Mouse (Mus musculus) spleen, adult 18-20 months (tissue): ENCODE results near the gene Lsm2.
"Not testable (repeated sequence)": the region's sequence is repeated elsewhere in the genome, so short reads cannot be mapped to it uniquely, and the experiment has no call there.

Experiments
- DNase-seq, 2 experiments: peaks; one replicate each; pipeline ENCODE4 v3.0.0; 2022; ENCODE audit warnings: mixed read lengths in 2 of 2

Lsm2 gene

DNA sequence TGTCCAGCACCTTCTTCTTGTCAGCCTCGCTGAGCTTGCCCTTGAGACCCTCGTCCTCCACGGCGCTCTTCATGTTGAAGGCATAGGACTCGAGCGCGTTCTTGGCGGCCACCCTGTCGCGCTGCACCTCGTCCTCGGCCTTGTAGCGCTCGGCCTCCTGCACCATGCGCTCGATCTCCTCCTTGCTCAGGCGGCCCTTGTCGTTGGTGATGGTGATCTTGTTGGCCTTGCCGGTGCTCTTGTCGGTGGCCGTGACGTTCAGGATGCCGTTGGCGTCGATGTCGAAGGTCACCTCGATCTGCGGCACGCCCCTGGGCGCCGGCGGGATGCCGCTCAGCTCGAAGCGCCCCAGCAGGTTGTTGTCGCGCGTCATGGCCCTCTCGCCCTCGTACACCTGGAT lies 24.4 kb upstream of the Lsm2 start:
- DNase-seq = not testable (repeated sequence)

DNA sequence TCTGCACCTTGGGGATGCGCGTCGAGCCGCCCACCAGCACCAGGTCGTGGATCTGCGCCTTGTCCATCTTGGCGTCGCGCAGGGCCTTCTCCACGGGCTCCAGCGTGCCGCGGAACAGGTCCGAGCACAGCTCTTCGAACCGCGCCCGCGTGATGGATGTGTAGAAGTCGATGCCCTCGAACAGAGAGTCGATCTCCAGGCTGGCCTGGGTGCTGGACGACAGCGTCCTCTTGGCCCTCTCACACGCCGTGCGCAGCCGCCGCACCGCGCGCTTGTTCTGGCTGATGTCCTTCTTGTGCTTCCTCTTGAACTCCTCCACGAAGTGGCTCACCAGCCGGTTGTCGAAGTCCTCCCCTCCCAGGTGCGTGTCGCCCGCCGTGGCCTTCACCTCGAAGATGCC lies 23.7 kb upstream of the Lsm2 start:
- DNase-seq = not testable (repeated sequence)

DNA sequence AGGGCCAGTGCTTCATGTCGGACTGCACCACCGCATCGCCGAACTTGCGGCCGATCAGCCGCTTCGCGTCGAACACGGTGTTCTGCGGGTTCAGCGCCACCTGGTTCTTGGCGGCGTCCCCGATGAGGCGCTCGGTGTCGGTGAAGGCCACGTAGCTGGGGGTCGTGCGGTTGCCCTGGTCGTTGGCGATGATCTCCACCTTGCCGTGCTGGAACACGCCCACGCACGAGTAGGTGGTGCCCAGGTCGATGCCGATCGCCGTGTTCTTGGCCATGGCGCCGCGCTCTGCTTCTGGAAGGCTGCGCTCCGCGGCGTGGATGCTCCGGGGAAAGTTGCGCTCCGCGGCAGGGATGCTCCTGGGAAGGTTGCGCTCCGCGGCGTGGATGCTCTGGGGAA lies 22.9 kb upstream of the Lsm2 start:
- DNase-seq = not testable (repeated sequence)

DNA sequence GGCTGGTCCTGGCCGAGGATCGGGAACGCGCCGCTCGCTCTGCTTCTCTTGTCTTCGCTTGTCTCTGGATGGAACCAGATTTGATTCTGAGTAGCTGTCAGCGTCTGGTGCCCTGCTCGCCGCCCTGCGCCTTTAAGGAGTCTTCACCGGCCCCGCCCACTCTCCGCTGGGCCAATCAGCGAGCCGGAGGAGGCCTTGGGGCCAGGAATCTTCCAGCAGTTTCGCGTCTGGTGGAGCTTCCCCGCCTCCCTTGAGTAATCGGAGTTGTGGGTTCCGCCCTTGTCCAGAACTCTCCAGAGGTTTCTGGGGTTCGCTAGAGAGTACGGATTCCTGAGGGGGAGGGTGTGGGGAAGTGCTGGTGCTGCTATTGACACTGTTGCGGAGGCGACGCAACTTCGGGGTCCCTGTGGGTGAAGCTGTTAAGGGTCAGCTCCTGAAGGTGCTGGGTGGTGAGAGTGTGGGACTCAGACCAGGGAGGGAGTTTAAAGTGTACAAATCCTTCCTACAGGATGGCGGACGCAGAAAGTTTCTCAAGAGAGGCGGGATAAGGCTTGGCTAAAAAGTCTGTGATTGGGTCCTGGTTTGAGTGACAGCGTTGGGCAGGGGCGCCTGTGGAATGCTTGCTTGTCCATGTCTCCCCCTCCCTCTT lies 22.4 kb upstream of the Lsm2 start, which contains the start of gene Hspa1b:
Gene Hspa1b, minus strand, starts transcription at position 109 of the 649 bp plus-strand sequence.
- peak; percentile 72 to 73 for DNase-seq

GRCm38 (mm10) chr17:34959881-34960515 lies 21.7 kb upstream of the Lsm2 start:
- no peak for DNase-seq

DNA sequence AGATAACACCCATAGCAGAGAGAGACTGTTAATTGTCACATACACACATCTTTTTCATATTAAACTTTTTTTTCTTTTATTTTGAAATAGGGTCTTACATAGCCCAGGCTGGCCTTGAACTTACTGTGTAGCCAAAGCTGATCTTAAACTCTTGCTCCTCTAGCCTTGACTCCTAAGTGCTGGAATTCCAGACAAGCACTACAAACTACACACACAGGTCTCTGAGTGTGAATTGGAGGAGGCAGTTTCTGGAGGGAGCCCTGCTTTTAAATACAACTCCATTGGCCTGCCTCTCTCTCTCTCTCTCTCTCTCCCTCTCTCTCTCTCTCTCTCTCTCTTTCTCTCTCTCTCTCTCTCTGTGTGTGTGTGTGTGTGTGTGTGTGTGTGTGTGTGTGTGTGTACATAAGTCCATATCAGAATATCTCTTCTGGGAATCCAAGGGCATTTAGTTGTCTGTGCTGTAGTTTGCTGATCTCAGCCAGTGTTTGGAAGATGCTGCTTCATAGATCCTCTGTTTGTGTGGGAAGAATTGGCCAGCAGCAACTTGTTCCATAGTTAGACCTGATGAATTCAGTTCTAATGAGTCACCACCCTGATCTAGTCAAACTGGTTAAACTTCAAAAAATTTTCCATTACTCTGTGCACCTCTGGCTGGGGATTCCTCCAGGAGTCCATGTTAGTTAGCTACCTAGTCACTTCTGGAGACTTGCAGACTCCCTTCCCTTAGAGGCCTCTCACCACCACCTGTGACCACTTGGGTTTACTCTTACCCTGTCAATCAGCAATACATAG lies 20.8 kb upstream of the Lsm2 start:
- DNase-seq = no peak

- DNase-seq = no peak
Measured at GRCm38 (mm10) chr17:34962125-34962524, 19.5 kb upstream of the Lsm2 start.

- no peak for DNase-seq
Measured at GRCm38 (mm10) chr17:34962841-34963240, 18.8 kb upstream of the Lsm2 start.

- DNase-seq = no peak
Measured at GRCm38 (mm10) chr17:34964640-34965049, 17.0 kb upstream of the Lsm2 start.

- DNase-seq = no peak
Measured at GRCm38 (mm10) chr17:34965627-34966026, 16.0 kb upstream of the Lsm2 start.

DNA sequence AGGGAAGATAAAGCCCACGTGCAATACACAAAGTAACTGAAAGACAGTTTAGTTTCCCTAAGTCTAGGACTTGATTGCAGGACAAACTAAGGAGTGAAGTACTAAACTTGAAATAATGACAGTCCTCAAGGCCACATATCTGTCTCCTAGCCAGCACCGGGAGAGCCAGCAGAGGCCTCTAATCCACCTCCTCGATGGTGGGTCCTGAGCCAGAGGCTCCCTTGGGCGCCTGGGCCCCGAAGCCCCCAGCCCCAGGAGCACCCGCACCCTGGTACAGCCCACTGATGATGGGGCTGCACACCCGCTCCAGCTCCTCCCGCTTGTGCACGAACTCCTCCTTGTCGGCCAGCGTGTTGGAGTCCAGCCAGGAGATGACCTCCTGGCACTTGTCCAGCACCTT lies 11.8 kb upstream of the Lsm2 start, which contains the start of gene Gm20481:
Gene Gm20481, plus strand, starts transcription at position 91 of the 400 bp plus-strand sequence.
- not testable (repeated sequence) for DNase-seq

DNA sequence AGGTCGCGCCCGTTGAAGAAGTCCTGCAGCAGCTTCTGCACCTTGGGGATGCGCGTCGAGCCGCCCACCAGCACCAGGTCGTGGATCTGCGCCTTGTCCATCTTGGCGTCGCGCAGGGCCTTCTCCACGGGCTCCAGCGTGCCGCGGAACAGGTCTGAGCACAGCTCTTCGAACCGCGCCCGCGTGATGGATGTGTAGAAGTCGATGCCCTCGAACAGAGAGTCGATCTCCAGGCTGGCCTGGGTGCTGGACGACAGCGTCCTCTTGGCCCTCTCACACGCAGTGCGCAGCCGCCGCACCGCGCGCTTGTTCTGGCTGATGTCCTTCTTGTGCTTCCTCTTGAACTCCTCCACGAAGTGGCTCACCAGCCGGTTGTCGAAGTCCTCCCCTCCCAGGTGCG lies 10.8 kb upstream of the Lsm2 start:
- DNase-seq = not testable (repeated sequence)

DNA sequence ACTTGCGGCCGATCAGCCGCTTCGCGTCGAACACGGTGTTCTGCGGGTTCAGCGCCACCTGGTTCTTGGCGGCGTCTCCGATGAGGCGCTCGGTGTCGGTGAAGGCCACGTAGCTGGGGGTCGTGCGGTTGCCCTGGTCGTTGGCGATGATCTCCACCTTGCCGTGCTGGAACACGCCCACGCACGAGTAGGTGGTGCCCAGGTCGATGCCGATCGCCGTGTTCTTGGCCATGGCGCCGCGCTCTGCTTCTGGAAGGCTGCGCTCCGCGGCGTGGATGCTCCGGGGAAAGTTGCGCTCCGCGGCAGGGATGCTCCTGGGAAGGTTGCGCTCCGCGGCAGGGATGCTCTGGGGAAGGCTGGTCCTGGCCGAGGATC lies 10.0 kb upstream of the Lsm2 start:
- DNase-seq = not testable (repeated sequence)

GRCm38 (mm10) chr17:34972069-34972749 lies 9.5 kb upstream of the Lsm2 start, which contains the start of the genes Hspa1a and Hspa1l:
TSS of gene Hspa1a (minus strand) at chr17:34972156.
TSS of gene Hspa1l (plus strand) at chr17:34972703.
- peak; percentile 54 to 63 for DNase-seq

DNA sequence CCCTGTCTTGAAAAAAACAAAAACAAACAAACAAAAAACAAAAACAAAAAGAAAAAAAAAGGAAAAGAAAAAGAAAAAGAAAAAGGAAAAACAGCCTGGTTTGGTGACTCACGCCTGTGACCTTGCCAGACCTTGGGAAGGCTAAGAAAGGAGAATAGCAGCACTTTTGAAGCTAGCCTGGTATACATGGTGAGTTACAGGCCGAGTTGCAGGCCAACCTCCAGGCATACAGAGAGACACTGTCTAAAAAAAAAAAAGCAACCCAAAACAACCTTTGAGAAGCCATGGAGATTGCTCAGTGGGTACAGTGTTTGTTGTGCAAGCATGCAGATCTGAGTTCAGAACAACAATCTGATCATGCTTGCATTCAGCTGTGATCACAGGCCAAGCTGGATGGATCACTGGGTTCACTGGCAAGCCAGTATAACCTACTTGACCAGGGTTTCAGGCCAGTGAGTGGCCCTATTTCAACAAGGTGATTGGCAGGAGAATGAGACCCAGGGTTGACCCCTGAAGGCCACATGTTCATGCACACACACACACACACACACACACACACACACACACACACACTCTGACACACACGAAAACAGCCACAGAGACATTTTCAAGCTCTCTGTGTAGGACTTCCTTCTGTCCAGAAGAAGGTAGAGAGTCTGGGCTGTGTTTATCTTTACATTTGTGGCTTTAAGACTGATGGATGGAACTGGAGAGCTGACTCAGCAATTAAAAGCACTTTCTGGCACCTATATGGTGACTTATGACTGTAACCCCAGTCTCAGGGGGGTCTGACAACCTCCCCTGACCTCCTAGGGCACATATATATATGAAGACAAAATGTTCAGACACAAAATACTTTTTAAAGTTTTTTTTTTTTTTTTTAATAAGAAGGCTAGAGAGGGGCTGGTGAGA lies 5.8 kb upstream of the Lsm2 start:
- no peak for DNase-seq

GRCm38 (mm10) chr17:34977000-34977399 lies 4.7 kb upstream of the Lsm2 start:
- no peak for DNase-seq

- no peak for DNase-seq
Measured at GRCm38 (mm10) chr17:34978239-34978638, 3.4 kb upstream of the Lsm2 start.

DNA sequence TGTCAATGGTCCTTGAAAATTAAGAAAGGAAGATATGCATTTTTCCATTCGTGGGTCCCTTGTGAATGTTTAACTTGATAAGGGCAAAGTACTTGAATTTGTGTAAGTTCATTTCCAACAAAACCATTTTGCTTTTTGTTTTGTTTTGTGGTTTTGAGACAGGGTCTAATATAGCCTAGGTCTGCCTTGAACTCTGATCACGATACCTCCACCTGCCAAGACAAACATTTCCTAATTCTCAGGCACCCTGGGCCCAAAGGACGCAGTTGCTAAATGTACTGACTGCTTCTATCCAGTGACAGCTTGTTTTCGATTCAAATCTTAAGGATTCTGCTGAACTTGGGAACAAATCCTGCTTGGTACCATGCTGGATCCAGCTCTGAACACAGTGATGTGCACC lies 2.0 kb upstream of the Lsm2 start:
- no peak for DNase-seq

DNA sequence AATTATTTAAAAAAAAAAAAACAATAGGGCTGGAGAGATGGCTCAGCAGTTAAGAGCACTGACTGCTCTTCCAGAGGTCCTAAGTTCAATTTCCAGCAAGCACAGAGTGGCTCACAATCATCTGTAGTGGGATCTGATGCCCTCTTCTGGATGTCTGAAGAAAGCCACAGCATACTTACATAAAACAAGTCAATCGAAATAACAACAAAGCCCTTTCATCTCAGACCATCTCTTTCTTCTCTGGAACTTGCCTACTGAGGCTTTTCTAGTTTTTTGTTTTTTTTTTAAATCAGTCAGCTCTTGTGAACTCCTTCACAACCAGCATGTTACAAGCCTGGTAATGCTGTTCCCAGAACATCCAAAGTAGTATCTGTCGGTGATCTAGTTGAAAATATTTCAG lies 1.0 kb upstream of the Lsm2 start:
- DNase-seq = no peak

- DNase-seq = no peak
Measured at GRCm38 (mm10) chr17:34982328-34982727, 666 bp downstream of the Lsm2 start.

DNA sequence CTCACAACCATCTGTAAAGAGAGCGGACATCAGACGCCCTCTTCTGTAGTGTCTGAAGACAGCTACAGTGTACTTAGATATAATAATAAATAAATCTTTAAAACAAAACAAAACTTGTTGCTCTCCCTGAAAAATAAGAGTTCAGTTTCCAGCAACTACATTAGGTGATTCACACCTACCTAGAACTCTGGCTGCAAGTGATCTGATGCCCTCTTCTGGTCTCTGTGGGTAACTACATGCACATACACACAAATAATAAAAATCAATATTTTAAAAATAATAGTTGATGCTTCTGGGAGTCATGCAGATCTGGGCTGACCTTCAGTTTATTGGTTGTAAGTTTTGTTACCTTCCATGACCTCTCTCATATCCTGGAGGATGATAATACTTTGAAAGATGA lies 2.6 kb downstream of the Lsm2 start:
- DNase-seq = no peak

DNA sequence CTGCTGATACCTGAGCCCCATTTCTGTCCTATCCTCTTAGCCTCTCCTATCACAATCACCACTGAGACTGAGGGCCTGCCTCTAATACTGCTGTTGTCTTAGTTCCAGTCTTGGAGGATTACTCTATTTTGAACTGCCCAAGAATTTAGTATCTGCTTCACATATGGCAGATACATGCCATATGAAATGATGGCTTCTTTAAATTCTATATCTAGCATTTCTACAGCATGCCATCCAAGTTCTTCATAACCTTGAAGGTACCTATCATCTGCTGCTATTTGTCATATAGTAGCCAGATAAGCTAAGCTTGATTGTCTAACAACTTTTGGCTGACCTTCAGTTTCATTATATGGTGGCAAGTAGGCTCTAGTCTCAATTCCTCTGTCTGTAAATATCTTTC lies 13.1 kb downstream of the Lsm2 start:
- no peak for DNase-seq
